Mouse (Mus musculus): ENCODE data around the gene Fuca1. TPM values are rescaled to one million over a fixed set of nuclear protein-coding genes. Genes with fewer than 3 reads are reported as not detected.

Fuca1 gene
- polyA plus RNA-seq, 1 experiment from 2014 or later: 70.2 TPM

- no peak overlapping the region for H3K9ac ChIP-seq (ENCODE audit: low read depth, low read length)
- DNase-seq (ENCODE audit: low spot score) (no peak), ATAC-seq (ENCODE audit: low read depth) (no peak)
- WGBS: 73% methylated on average over 6 of the region's 6 CpGs
- H3K4me3 ChIP-seq (ENCODE audit: low read depth, low read length): no peak overlapping the region
- no peak overlapping the region for H3K4me2 ChIP-seq (ENCODE audit: low read depth, low read length)
- H3K9me3 ChIP-seq (ENCODE audit: control insufficient read depth, low read length): no peaks in the 10 kb centered on the region
- H3K4me1 ChIP-seq (ENCODE audit: control insufficient read depth, insufficient read depth, low read length): no peaks in the 10 kb centered on the region
- no peak overlapping the region for H3K27ac ChIP-seq (replicated peaks; ENCODE audit: low read depth, low read length)
- H3K27me3 ChIP-seq (replicated peaks; ENCODE audit: control insufficient read depth, insufficient read depth, low read length): no peaks in the 10 kb centered on the region
- no peaks in the 10 kb centered on the region for H3K36me3 ChIP-seq (ENCODE audit: control insufficient read depth, insufficient read depth, low read length)
These were observed 24.4 kb upstream of the Fuca1 start for GRCm38 (mm10) chr4:135896157-135896556.

- ATAC-seq (ENCODE audit: low read depth) (0 out of 2 replicates have a peak, but pooled peaks have one; percentile 22), DNase-seq (ENCODE audit: low spot score) (no peak)
- no peaks in the 10 kb centered on the region for H3K36me3 ChIP-seq (ENCODE audit: control insufficient read depth, insufficient read depth, low read length)
- H3K9ac ChIP-seq (ENCODE audit: low read depth, low read length): no peak overlapping the region
- no peak overlapping the region for H3K4me3 ChIP-seq (ENCODE audit: low read depth, low read length)
- H3K27ac ChIP-seq (replicated peaks; ENCODE audit: low read depth, low read length): no peak overlapping the region
- H3K4me2 ChIP-seq (ENCODE audit: low read depth, low read length): no peak overlapping the region
- H3K27me3 ChIP-seq (replicated peaks; ENCODE audit: control insufficient read depth, insufficient read depth, low read length): no peaks in the 10 kb centered on the region
- H3K9me3 ChIP-seq (ENCODE audit: control insufficient read depth, low read length): no peaks in the 10 kb centered on the region
- no peaks in the 10 kb centered on the region for H3K4me1 ChIP-seq (ENCODE audit: control insufficient read depth, insufficient read depth, low read length)
- WGBS: 56% methylated on average over 8 of the region's 9 CpGs
These were observed 22.0 kb upstream of the Fuca1 start for GRCm38 (mm10) chr4:135898380-135899049.

GRCm38 (mm10) chr4:135899050-135899448, 21.5 kb upstream of the Fuca1 start:
- Histone ChIP-seq H3K4me2 (ENCODE audit: low read depth, low read length) (no peak overlapping the region), H3K9ac (ENCODE audit: low read depth, low read length) (no peak overlapping the region), H3K9me3 (ENCODE audit: control insufficient read depth, low read length) (no peaks in the 10 kb centered on the region), H3K4me3 (ENCODE audit: low read depth, low read length) (no peak overlapping the region), H3K4me1 (ENCODE audit: control insufficient read depth, insufficient read depth, low read length) (no peaks in the 10 kb centered on the region), H3K36me3 (ENCODE audit: control insufficient read depth, insufficient read depth, low read length) (no peaks in the 10 kb centered on the region), H3K27me3 (replicated peaks; ENCODE audit: control insufficient read depth, insufficient read depth, low read length) (no peaks in the 10 kb centered on the region), H3K27ac (replicated peaks; ENCODE audit: low read depth, low read length) (no peak overlapping the region)
- DNase-seq (ENCODE audit: low spot score) (no peak), ATAC-seq (ENCODE audit: low read depth) (no peak)
- 81% methylated on average over 7 of the region's 7 CpGs for WGBS

- Histone ChIP-seq H3K4me2 (ENCODE audit: low read depth, low read length) (no peak overlapping the region), H3K4me1 (ENCODE audit: control insufficient read depth, insufficient read depth, low read length) (no peaks in the 10 kb centered on the region), H3K36me3 (ENCODE audit: control insufficient read depth, insufficient read depth, low read length) (no peaks in the 10 kb centered on the region), H3K27ac (replicated peaks; ENCODE audit: low read depth, low read length) (no peak overlapping the region), H3K9ac (ENCODE audit: low read depth, low read length) (no peak overlapping the region), H3K9me3 (ENCODE audit: control insufficient read depth, low read length) (no peaks in the 10 kb centered on the region), H3K27me3 (replicated peaks; ENCODE audit: control insufficient read depth, insufficient read depth, low read length) (no peaks in the 10 kb centered on the region), H3K4me3 (ENCODE audit: low read depth, low read length) (no peak overlapping the region)
- no peak for DNase-seq (ENCODE audit: low spot score)
- 74% methylated on average over 5 of the region's 5 CpGs for WGBS
- no peak for ATAC-seq (ENCODE audit: low read depth)
These were observed 20.5 kb upstream of the Fuca1 start for GRCm38 (mm10) chr4:135900008-135900407.

- Histone ChIP-seq H3K9me3 (ENCODE audit: control insufficient read depth, low read length) (no peaks in the 10 kb centered on the region), H3K4me1 (ENCODE audit: control insufficient read depth, insufficient read depth, low read length) (no peaks in the 10 kb centered on the region), H3K36me3 (ENCODE audit: control insufficient read depth, insufficient read depth, low read length) (no peaks in the 10 kb centered on the region), H3K27me3 (replicated peaks; ENCODE audit: control insufficient read depth, insufficient read depth, low read length) (no peaks in the 10 kb centered on the region), H3K4me2 (ENCODE audit: low read depth, low read length) (no peak overlapping the region), H3K9ac (ENCODE audit: low read depth, low read length) (no peak overlapping the region), H3K27ac (replicated peaks; ENCODE audit: low read depth, low read length) (no peak overlapping the region), H3K4me3 (ENCODE audit: low read depth, low read length) (no peak overlapping the region)
- no peak for DNase-seq (ENCODE audit: low spot score)
- 84% methylated on average over 4 of the region's 4 CpGs for WGBS
- ATAC-seq (ENCODE audit: low read depth): no peak
These were observed 17.8 kb upstream of the Fuca1 start for GRCm38 (mm10) chr4:135902606-135903242.

- Histone ChIP-seq H3K9ac (ENCODE audit: low read depth, low read length) (no peak overlapping the region), H3K4me2 (ENCODE audit: low read depth, low read length) (no peak overlapping the region), H3K27me3 (replicated peaks; ENCODE audit: control insufficient read depth, insufficient read depth, low read length) (no peaks in the 10 kb centered on the region), H3K36me3 (ENCODE audit: control insufficient read depth, insufficient read depth, low read length) (no peaks in the 10 kb centered on the region), H3K27ac (replicated peaks; ENCODE audit: low read depth, low read length) (no peak overlapping the region), H3K4me1 (ENCODE audit: control insufficient read depth, insufficient read depth, low read length) (no peaks in the 10 kb centered on the region), H3K9me3 (ENCODE audit: control insufficient read depth, low read length) (no peaks in the 10 kb centered on the region), H3K4me3 (ENCODE audit: low read depth, low read length) (no peak overlapping the region)
- ATAC-seq (ENCODE audit: low read depth) (no peak), DNase-seq (ENCODE audit: low spot score) (no peak)
- 47% methylated on average over 1 of the region's 1 CpGs for WGBS
These were observed 15.7 kb upstream of the Fuca1 start for GRCm38 (mm10) chr4:135904810-135905209.

- Histone ChIP-seq H3K27ac (replicated peaks; ENCODE audit: low read depth, low read length) (no peak overlapping the region), H3K9me3 (ENCODE audit: control insufficient read depth, low read length) (no peaks in the 10 kb centered on the region), H3K4me2 (ENCODE audit: low read depth, low read length) (no peak overlapping the region), H3K27me3 (replicated peaks; ENCODE audit: control insufficient read depth, insufficient read depth, low read length) (no peaks in the 10 kb centered on the region), H3K36me3 (ENCODE audit: control insufficient read depth, insufficient read depth, low read length) (no peaks in the 10 kb centered on the region), H3K4me1 (ENCODE audit: control insufficient read depth, insufficient read depth, low read length) (no peaks in the 10 kb centered on the region), H3K4me3 (ENCODE audit: low read depth, low read length) (no peak overlapping the region), H3K9ac (ENCODE audit: low read depth, low read length) (no peak overlapping the region)
- no peak for DNase-seq (ENCODE audit: low spot score)
- WGBS: 74% methylated on average over 3 of the region's 3 CpGs
- no peak for ATAC-seq (ENCODE audit: low read depth)
These were observed 13.9 kb upstream of the Fuca1 start for GRCm38 (mm10) chr4:135906633-135907032.

- no peak overlapping the region for H3K4me2 ChIP-seq (ENCODE audit: low read depth, low read length)
- H3K4me3 ChIP-seq (ENCODE audit: low read depth, low read length): no peak overlapping the region
- no peak for DNase-seq (ENCODE audit: low spot score)
- no peaks in the 10 kb centered on the region for H3K36me3 ChIP-seq (ENCODE audit: control insufficient read depth, insufficient read depth, low read length)
- no peaks in the 10 kb centered on the region for H3K4me1 ChIP-seq (ENCODE audit: control insufficient read depth, insufficient read depth, low read length)
- H3K9ac ChIP-seq (ENCODE audit: low read depth, low read length): no peak overlapping the region
- H3K9me3 ChIP-seq (ENCODE audit: control insufficient read depth, low read length): no peaks in the 10 kb centered on the region
- no peak overlapping the region for H3K27ac ChIP-seq (replicated peaks; ENCODE audit: low read depth, low read length)
- WGBS: 54% methylated on average over 13 of the region's 13 CpGs
- no peak for ATAC-seq (ENCODE audit: low read depth)
- no peaks in the 10 kb centered on the region for H3K27me3 ChIP-seq (replicated peaks; ENCODE audit: control insufficient read depth, insufficient read depth, low read length)
These were observed 11.0 kb upstream of the Fuca1 start for GRCm38 (mm10) chr4:135909326-135910066.
